Mouse (Mus musculus): Measurements from ENCODE around the gene 9230102O04Rik. TPM values are rescaled to one million over a fixed set of nuclear protein-coding genes. Genes with fewer than 3 reads are reported as not detected.

Gene 9230102O04Rik
- total RNA-seq, 2 experiments from 2014 or later: not detected

GRCm38 (mm10) chr2:9886031-9886430 lies 3.3 kb downstream of the 9230102O04Rik start:
- intact Hi-C loops (cut with DNase I): loop anchor here (10.0 kb wide), 1 partner anchor 1211 kb away; no protein-coding TSS in a partner anchor
- no peak for DNase-seq

- DNase-seq: no peak
- intact Hi-C loops (cut with DNase I): loop anchor here (10.0 kb wide), 1 partner anchor 1210 kb away; no protein-coding TSS in a partner anchor
Observed at GRCm38 (mm10) chr2:9885217-9885770, 4.0 kb downstream of the 9230102O04Rik start.

GRCm38 (mm10) chr2:9884533-9885216 lies 4.7 kb downstream of the 9230102O04Rik start:
- no peak for DNase-seq
- intact Hi-C loops (cut with DNase I): loop anchor here (10.0 kb wide), 1 partner anchor 1210 kb away; no protein-coding TSS in a partner anchor

- intact Hi-C loops (cut with DNase I): loop anchor here (10.0 kb wide), 1 partner anchor 1209 kb away; no protein-coding TSS in a partner anchor
- peak in 1 of 2 experiments; percentile 32 for DNase-seq
Observed at GRCm38 (mm10) chr2:9883803-9884532, 5.4 kb downstream of the 9230102O04Rik start.

GRCm38 (mm10) chr2:9882926-9883802 lies 6.2 kb downstream of the 9230102O04Rik start:
- intact Hi-C loops (cut with DNase I): loop anchor here (10.0 kb wide), 1 partner anchor 1208 kb away; no protein-coding TSS in a partner anchor

GRCm38 (mm10) chr2:9882371-9882925 lies 6.9 kb downstream of the 9230102O04Rik start:
- peak; percentile 48 to 50 for DNase-seq
- intact Hi-C loops (cut with DNase I): loop anchor here (10.0 kb wide), 1 partner anchor 1208 kb away; no protein-coding TSS in a partner anchor

More at GRCm38 (mm10) chr2:9882926-9883802, 6.2 kb downstream of the 9230102O04Rik start:
- peak in 1 of 2 experiments; percentile 45 for DNase-seq

GRCm38 (mm10) chr2:9881611-9882023 lies 7.7 kb downstream of the 9230102O04Rik start:
- DNase-seq: no peak
- intact Hi-C loops (cut with DNase I): loop anchor here (10.0 kb wide), 1 partner anchor 1207 kb away; no protein-coding TSS in a partner anchor

- DNase-seq: no peak
- intact Hi-C loops (cut with DNase I): loop anchor here (10.0 kb wide), 1 partner anchor 1206 kb away; no protein-coding TSS in a partner anchor
Observed at GRCm38 (mm10) chr2:9881051-9881591, 8.2 kb downstream of the 9230102O04Rik start, which contains the start of gene 4930412O13Rik. TSS of gene 4930412O13Rik (plus strand) at chr2:9881252.

GRCm38 (mm10) chr2:9880271-9880670 lies 9.1 kb downstream of the 9230102O04Rik start:
- DNase-seq: no peak
- intact Hi-C loops (cut with DNase I): loop anchor here (10.0 kb wide), 1 partner anchor 1205 kb away; no protein-coding TSS in a partner anchor

GRCm38 (mm10) chr2:9879493-9879892 lies 9.8 kb downstream of the 9230102O04Rik start:
- intact Hi-C loops (cut with DNase I): loop anchor here (2.0 to 10.0 kb wide), 3 partner anchors 247 to 495 kb away; partner anchors contain the start of gene Sfmbt2
- DNase-seq: peak; percentile 88 to 90

GRCm38 (mm10) chr2:9879092-9879491 lies 10.2 kb downstream of the 9230102O04Rik start:
- intact Hi-C loops (cut with DNase I): loop anchor here (2.0 to 10.0 kb wide), 3 partner anchors 246 to 496 kb away; partner anchors contain the start of gene Sfmbt2
- DNase-seq: no peak

GRCm38 (mm10) chr2:9878564-9879081 lies 10.7 kb downstream of the 9230102O04Rik start:
- DNase-seq: peak; percentile 51 to 54
- intact Hi-C loops (cut with DNase I): loop anchor here (2.0 to 10.0 kb wide), 3 partner anchors 246 to 496 kb away; partner anchors contain the start of gene Sfmbt2

- intact Hi-C loops (cut with DNase I): loop anchor here (2.0 to 10.0 kb wide), 3 partner anchors 245 to 497 kb away; partner anchors contain the start of gene Sfmbt2
- no peak for DNase-seq
Observed at GRCm38 (mm10) chr2:9877966-9878563, 11.3 kb downstream of the 9230102O04Rik start.

GRCm38 (mm10) chr2:9877326-9877690 lies 12.0 kb downstream of the 9230102O04Rik start:
- intact Hi-C loops (cut with DNase I): loop anchor here (5.0 to 10.0 kb wide), 2 partner anchors 330 to 497 kb away; partner anchors contain the start of gene Sfmbt2
- DNase-seq: peak; percentile 22 to 34

- intact Hi-C loops (cut with DNase I): loop anchor here (5.0 to 10.0 kb wide), 2 partner anchors 329 to 498 kb away; partner anchors contain the start of gene Sfmbt2
Observed at GRCm38 (mm10) chr2:9876621-9877325, 12.6 kb downstream of the 9230102O04Rik start.

GRCm38 (mm10) chr2:9875676-9876357 lies 13.5 kb downstream of the 9230102O04Rik start:
- no peak for DNase-seq
- intact Hi-C loops (cut with DNase I): loop anchor here (5.0 to 10.0 kb wide), 2 partner anchors 329 to 499 kb away; partner anchors contain the start of gene Sfmbt2

More at GRCm38 (mm10) chr2:9876621-9877325, 12.6 kb downstream of the 9230102O04Rik start:
- DNase-seq: no peak

All from heart, postnatal 36 days (tissue).